Mouse (Mus musculus): ENCODE data around the gene Prpf19. TPM values are rescaled to one million over a fixed set of nuclear protein-coding genes. Genes with fewer than 3 reads are reported as not detected.

The Prpf19 gene
- polyA plus RNA-seq, 1 experiment from 2014 or later, result 48.8 TPM

- peak within 1 kb of the TSS; percentile 65 for H3K9ac ChIP-seq (replicated peaks; ENCODE audit: low read depth, low read length)
- H3K9me3 ChIP-seq (ENCODE audit: control insufficient read depth, low read length), result no peaks in the 10 kb centered on the region
- H3K4me3 ChIP-seq (ENCODE audit: low read depth, low read length), result peak within 1 kb of the TSS; percentile 45
- no peaks in the 10 kb centered on the region for H3K27me3 ChIP-seq (ENCODE audit: control insufficient read depth, insufficient read depth, low read length)
- peak; percentile 94 for ATAC-seq (ENCODE audit: low read depth)
- H3K4me2 ChIP-seq (ENCODE audit: low read depth, low read length), result peak within 1 kb of the TSS; percentile 89
- peaks cover 9% of the 10 kb centered on the region; the same call in 1 of the 2 replicates for H3K4me1 ChIP-seq (ENCODE audit: control insufficient read depth, insufficient read depth, low read length)
- WGBS, result under 1% methylated on average over 49 of the region's 49 CpGs
- peak within 1 kb of the TSS; percentile 98 for H3K27ac ChIP-seq (ENCODE audit: low read depth, low read length)
- no peaks in the 10 kb centered on the region for H3K36me3 ChIP-seq (ENCODE audit: control insufficient read depth, insufficient read depth, low read length)
These were observed 13.4 kb upstream of the Prpf19 start, which contains the start of gene Tmem109 for GRCm38 (mm10) chr19:10881426-10882154. Gene Tmem109 (minus strand): TSS chr19:10882001.

DNA sequence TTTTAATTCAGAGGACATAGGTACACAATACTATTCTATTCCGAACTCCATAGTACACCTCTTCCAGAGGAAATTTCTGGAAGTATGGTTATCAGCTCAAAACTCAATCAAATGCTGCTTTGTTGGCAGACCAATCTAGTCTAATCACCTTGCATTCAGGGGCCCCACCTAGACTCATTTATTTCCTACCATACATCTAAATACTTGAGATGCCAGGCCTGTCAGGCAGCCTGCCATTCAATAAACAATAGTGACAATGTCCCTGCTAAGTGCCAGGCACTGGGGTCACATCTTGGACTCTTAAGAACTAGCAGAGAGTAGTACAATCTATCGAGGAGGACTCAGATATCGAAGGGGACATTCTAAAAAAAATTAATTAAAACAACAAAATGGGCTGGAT is 2.8 kb upstream of the Prpf19 start:
- Histone ChIP-seq H3K27me3 (ENCODE audit: control insufficient read depth, insufficient read depth, low read length) (no peaks in the 10 kb centered on the region), H3K4me2 (ENCODE audit: low read depth, low read length) (no peak overlapping the region), H3K9me3 (ENCODE audit: control insufficient read depth, low read length) (no peaks in the 10 kb centered on the region), H3K36me3 (ENCODE audit: control insufficient read depth, insufficient read depth, low read length) (no peaks in the 10 kb centered on the region), H3K4me1 (ENCODE audit: control insufficient read depth, insufficient read depth, low read length) (peaks cover 11% of the 10 kb centered on the region), H3K27ac (ENCODE audit: low read depth, low read length) (no peak overlapping the region), H3K4me3 (ENCODE audit: low read depth, low read length) (no peak overlapping the region), H3K9ac (replicated peaks; ENCODE audit: low read depth, low read length) (no peak overlapping the region)
- no peak for ATAC-seq (ENCODE audit: low read depth)
- WGBS, result 96% methylated on average over 3 of the region's 3 CpGs

- H3K9me3 ChIP-seq (ENCODE audit: control insufficient read depth, low read length), result no peaks in the 10 kb centered on the region
- H3K4me2 ChIP-seq (ENCODE audit: low read depth, low read length), result peak overlapping the region; percentile 70
- 2% methylated on average over 16 of the region's 16 CpGs for WGBS
- H3K4me1 ChIP-seq (ENCODE audit: control insufficient read depth, insufficient read depth, low read length), result peaks cover 11% of the 10 kb centered on the region
- peaks cover 20% of the 10 kb centered on the region for H3K36me3 ChIP-seq (ENCODE audit: control insufficient read depth, insufficient read depth, low read length)
- H3K27ac ChIP-seq (ENCODE audit: low read depth, low read length), result peak overlapping the region; percentile 85
- H3K9ac ChIP-seq (replicated peaks; ENCODE audit: low read depth, low read length), result peak overlapping the region; percentile 83
- H3K4me3 ChIP-seq (ENCODE audit: low read depth, low read length), result peak overlapping the region; percentile 93
- H3K27me3 ChIP-seq (ENCODE audit: control insufficient read depth, insufficient read depth, low read length), result no peaks in the 10 kb centered on the region
- ATAC-seq (ENCODE audit: low read depth), result no peak
These were observed 677 bp downstream of the Prpf19 start for GRCm38 (mm10) chr19:10895708-10896107.

- H3K9me3 ChIP-seq (ENCODE audit: control insufficient read depth, low read length), result no peaks in the 10 kb centered on the region
- H3K4me1 ChIP-seq (ENCODE audit: control insufficient read depth, insufficient read depth, low read length), result peaks cover 11% of the 10 kb centered on the region
- H3K4me2 ChIP-seq (ENCODE audit: low read depth, low read length), result peak overlapping the region; percentile 70; the same call in 1 of the 2 replicates
- peaks cover 30% of the 10 kb centered on the region for H3K36me3 ChIP-seq (ENCODE audit: control insufficient read depth, insufficient read depth, low read length)
- H3K27ac ChIP-seq (ENCODE audit: low read depth, low read length), result no peak overlapping the region
- H3K27me3 ChIP-seq (ENCODE audit: control insufficient read depth, insufficient read depth, low read length), result no peaks in the 10 kb centered on the region
- WGBS, result 88% methylated on average over 7 of the region's 7 CpGs
- ATAC-seq (ENCODE audit: low read depth), result no peak
- H3K9ac ChIP-seq (replicated peaks; ENCODE audit: low read depth, low read length), result peak overlapping the region; percentile 83; the same call in 1 of the 2 replicates
- peak overlapping the region; percentile 93; the same call in 1 of the 2 replicates for H3K4me3 ChIP-seq (ENCODE audit: low read depth, low read length)
These were observed 1.8 kb downstream of the Prpf19 start for GRCm38 (mm10) chr19:10896849-10897248.

- no peak overlapping the region for H3K4me2 ChIP-seq (ENCODE audit: low read depth, low read length)
- no peaks in the 10 kb centered on the region for H3K9me3 ChIP-seq (ENCODE audit: control insufficient read depth, low read length)
- no peak overlapping the region for H3K4me3 ChIP-seq (ENCODE audit: low read depth, low read length)
- no peaks in the 10 kb centered on the region for H3K27me3 ChIP-seq (ENCODE audit: control insufficient read depth, insufficient read depth, low read length)
- H3K27ac ChIP-seq (ENCODE audit: low read depth, low read length), result no peak overlapping the region
- H3K4me1 ChIP-seq (ENCODE audit: control insufficient read depth, insufficient read depth, low read length), result peaks cover 11% of the 10 kb centered on the region
- H3K36me3 ChIP-seq (ENCODE audit: control insufficient read depth, insufficient read depth, low read length), result peaks cover 36% of the 10 kb centered on the region
- no peak for ATAC-seq (ENCODE audit: low read depth)
- WGBS, result 92% methylated on average over 8 of the region's 8 CpGs
- no peak overlapping the region for H3K9ac ChIP-seq (replicated peaks; ENCODE audit: low read depth, low read length)
These were observed 2.5 kb downstream of the Prpf19 start for GRCm38 (mm10) chr19:10897491-10897890.

DNA sequence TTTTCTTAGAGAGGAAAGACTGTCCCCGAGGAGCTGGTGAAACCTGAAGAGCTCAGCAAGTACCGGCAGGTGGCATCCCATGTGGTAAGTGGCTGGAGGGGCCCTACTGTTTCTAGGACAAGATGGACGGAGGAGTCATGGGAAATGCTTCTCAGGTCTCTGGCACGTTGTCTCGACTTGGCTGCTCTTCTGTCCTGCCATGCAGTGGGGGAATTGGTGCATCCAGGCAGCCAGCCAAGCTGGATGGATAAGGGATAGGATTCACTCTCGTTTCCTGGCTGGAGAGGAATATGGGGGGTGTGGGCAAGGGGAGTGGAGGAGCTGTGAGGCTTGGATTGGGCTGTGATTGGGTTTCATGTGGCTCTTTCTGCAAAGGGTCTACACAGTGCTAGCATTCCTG is 5.3 kb downstream of the Prpf19 start:
- H3K27ac ChIP-seq (ENCODE audit: low read depth, low read length), result no peak overlapping the region
- H3K27me3 ChIP-seq (ENCODE audit: control insufficient read depth, insufficient read depth, low read length), result no peaks in the 10 kb centered on the region
- no peak overlapping the region for H3K4me2 ChIP-seq (ENCODE audit: low read depth, low read length)
- no peaks in the 10 kb centered on the region for H3K9me3 ChIP-seq (ENCODE audit: control insufficient read depth, low read length)
- peaks cover 57% of the 10 kb centered on the region for H3K36me3 ChIP-seq (ENCODE audit: control insufficient read depth, insufficient read depth, low read length)
- no peak for ATAC-seq (ENCODE audit: low read depth)
- no peak overlapping the region for H3K9ac ChIP-seq (replicated peaks; ENCODE audit: low read depth, low read length)
- peaks cover 9% of the 10 kb centered on the region for H3K4me1 ChIP-seq (ENCODE audit: control insufficient read depth, insufficient read depth, low read length)
- no peak overlapping the region for H3K4me3 ChIP-seq (ENCODE audit: low read depth, low read length)
- WGBS, result 90% methylated on average over 6 of the region's 6 CpGs

- no peak overlapping the region for H3K27ac ChIP-seq (ENCODE audit: low read depth, low read length)
- 92% methylated on average over 5 of the region's 5 CpGs for WGBS
- no peak overlapping the region for H3K9ac ChIP-seq (replicated peaks; ENCODE audit: low read depth, low read length)
- no peaks in the 10 kb centered on the region for H3K9me3 ChIP-seq (ENCODE audit: control insufficient read depth, low read length)
- no peak for ATAC-seq (ENCODE audit: low read depth)
- peaks cover 62% of the 10 kb centered on the region for H3K36me3 ChIP-seq (ENCODE audit: control insufficient read depth, insufficient read depth, low read length)
- H3K4me1 ChIP-seq (ENCODE audit: control insufficient read depth, insufficient read depth, low read length), result peaks cover 9% of the 10 kb centered on the region
- no peak overlapping the region for H3K4me3 ChIP-seq (ENCODE audit: low read depth, low read length)
- H3K27me3 ChIP-seq (ENCODE audit: control insufficient read depth, insufficient read depth, low read length), result no peaks in the 10 kb centered on the region
- no peak overlapping the region for H3K4me2 ChIP-seq (ENCODE audit: low read depth, low read length)
These were observed 6.0 kb downstream of the Prpf19 start for GRCm38 (mm10) chr19:10901046-10901445.

GRCm38 (mm10) chr19:10904512-10904911 is 9.5 kb downstream of the Prpf19 start:
- peaks cover 64% of the 10 kb centered on the region for H3K36me3 ChIP-seq (ENCODE audit: control insufficient read depth, insufficient read depth, low read length)
- no peaks in the 10 kb centered on the region for H3K4me1 ChIP-seq (ENCODE audit: control insufficient read depth, insufficient read depth, low read length)
- no peaks in the 10 kb centered on the region for H3K9me3 ChIP-seq (ENCODE audit: control insufficient read depth, low read length)
- no peak for ATAC-seq (ENCODE audit: low read depth)
- H3K9ac ChIP-seq (replicated peaks; ENCODE audit: low read depth, low read length), result no peak overlapping the region
- H3K27me3 ChIP-seq (ENCODE audit: control insufficient read depth, insufficient read depth, low read length), result no peaks in the 10 kb centered on the region
- 94% methylated on average over 5 of the region's 5 CpGs for WGBS
- no peak overlapping the region for H3K4me2 ChIP-seq (ENCODE audit: low read depth, low read length)
- no peak overlapping the region for H3K27ac ChIP-seq (ENCODE audit: low read depth, low read length)
- H3K4me3 ChIP-seq (ENCODE audit: low read depth, low read length), result no peak overlapping the region

DNA sequence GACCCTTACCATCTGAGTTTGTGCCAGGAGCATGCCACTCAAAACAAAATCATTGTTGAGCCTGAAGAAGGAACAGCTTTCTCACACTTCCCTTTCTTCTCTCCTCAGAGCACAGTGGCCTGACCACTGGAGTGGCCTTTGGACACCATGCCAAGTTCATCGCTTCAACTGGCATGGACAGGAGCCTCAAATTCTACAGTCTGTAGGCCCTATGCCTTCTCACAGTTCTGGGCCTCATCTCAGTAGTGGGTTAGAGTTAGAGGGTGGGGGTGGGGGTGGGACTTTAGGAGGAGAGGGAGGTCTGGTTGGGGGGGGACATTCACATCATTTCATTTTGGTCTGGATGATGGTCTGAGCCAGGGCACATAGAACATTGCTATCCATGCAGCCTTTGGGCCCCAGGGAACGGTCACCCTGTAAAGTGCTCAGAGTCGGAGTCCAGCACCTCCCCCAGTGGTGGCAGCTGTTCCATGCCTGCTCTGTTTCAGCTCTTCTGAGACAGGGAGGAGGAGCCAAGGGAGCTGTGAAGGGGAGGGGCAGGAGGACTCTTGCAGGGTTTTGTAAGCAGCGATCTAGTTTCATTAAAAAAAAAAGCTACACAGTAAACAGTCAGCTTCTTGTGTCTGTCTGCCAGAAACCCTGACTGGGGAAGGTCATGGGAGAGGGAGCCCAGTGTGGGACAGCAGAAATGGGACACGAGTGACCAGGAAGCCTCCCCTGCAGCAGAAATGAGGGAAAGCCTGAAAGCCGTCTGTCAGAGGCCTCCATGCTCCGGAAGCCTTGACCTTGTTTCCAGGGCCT is 10.1 kb downstream of the Prpf19 start:
- H3K27me3 ChIP-seq (ENCODE audit: control insufficient read depth, insufficient read depth, low read length), result no peaks in the 10 kb centered on the region
- peaks cover 58% of the 10 kb centered on the region for H3K36me3 ChIP-seq (ENCODE audit: control insufficient read depth, insufficient read depth, low read length)
- WGBS, result 58% methylated on average over 7 of the region's 7 CpGs
- H3K27ac ChIP-seq (ENCODE audit: low read depth, low read length), result no peak overlapping the region
- H3K4me3 ChIP-seq (ENCODE audit: low read depth, low read length), result no peak overlapping the region
- peak; percentile 44; the same call in 1 of the 2 replicates for ATAC-seq (ENCODE audit: low read depth)
- H3K4me2 ChIP-seq (ENCODE audit: low read depth, low read length), result no peak overlapping the region
- H3K9ac ChIP-seq (replicated peaks; ENCODE audit: low read depth, low read length), result no peak overlapping the region
- no peaks in the 10 kb centered on the region for H3K9me3 ChIP-seq (ENCODE audit: control insufficient read depth, low read length)
- no peaks in the 10 kb centered on the region for H3K4me1 ChIP-seq (ENCODE audit: control insufficient read depth, insufficient read depth, low read length)

Measured in neural tube, embryonic 14.5 days (tissue).